Mouse (Mus musculus) layer of hippocampus, adult 11-12 months (tissue): ENCODE measurements around the gene Pf4.

ENCODE experiments used
- DNase-seq: peaks from one replicate; pipeline ENCODE4 v3.0.0; 2022; ENCODE audit warnings: low spot score

The Pf4 gene

GRCm38 (mm10) chr5:90771880-90772653, at the start of gene Pf4:
Gene Pf4, plus strand, starts transcription at chr5:90772435.
- DNase-seq, result no peak

- no peak for DNase-seq
Observed at GRCm38 (mm10) chr5:90722656-90723055, 49.6 kb upstream of the Pf4 start.

GRCm38 (mm10) chr5:90728254-90728653, 44.0 kb upstream of the Pf4 start:
- no peak for DNase-seq

- DNase-seq, result no peak
Observed at GRCm38 (mm10) chr5:90731480-90731879, 40.8 kb upstream of the Pf4 start.

GRCm38 (mm10) chr5:90742029-90742428, 30.2 kb upstream of the Pf4 start:
- peak; percentile 5 for DNase-seq

GRCm38 (mm10) chr5:90753934-90754333, 18.3 kb upstream of the Pf4 start:
- DNase-seq, result no peak

- DNase-seq, result no peak
Observed at GRCm38 (mm10) chr5:90758020-90758605, 14.1 kb upstream of the Pf4 start.

- no peak for DNase-seq
Observed at GRCm38 (mm10) chr5:90759077-90760065, 12.9 kb upstream of the Pf4 start, which contains the start of gene Cxcl5. Gene Cxcl5, plus strand, starts transcription at chr5:90759360.

GRCm38 (mm10) chr5:90760303-90760702, 11.9 kb upstream of the Pf4 start:
- DNase-seq, result no peak

- DNase-seq, result no peak
Observed at GRCm38 (mm10) chr5:90760844-90761243, 11.4 kb upstream of the Pf4 start.

- no peak for DNase-seq
Observed at GRCm38 (mm10) chr5:90761834-90762233, 10.4 kb upstream of the Pf4 start.

- no peak for DNase-seq
Observed at GRCm38 (mm10) chr5:90763912-90764665, 8.1 kb upstream of the Pf4 start.

GRCm38 (mm10) chr5:90765821-90766606, 6.2 kb upstream of the Pf4 start:
- DNase-seq, result no peak

- no peak for DNase-seq
Observed at GRCm38 (mm10) chr5:90768218-90768617, 4.0 kb upstream of the Pf4 start, which contains the start of gene Ppbp. Gene Ppbp, plus strand, starts transcription at chr5:90768518.

GRCm38 (mm10) chr5:90771369-90771768, 866 bp upstream of the Pf4 start:
- DNase-seq, result no peak

GRCm38 (mm10) chr5:90775562-90775961, 3.3 kb downstream of the Pf4 start:
- DNase-seq, result no peak

- no peak for DNase-seq
Observed at GRCm38 (mm10) chr5:90777621-90778020, 5.4 kb downstream of the Pf4 start.

GRCm38 (mm10) chr5:90778856-90779255, 6.6 kb downstream of the Pf4 start:
- no peak for DNase-seq

- no peak for DNase-seq
Observed at GRCm38 (mm10) chr5:90783697-90784096, 11.5 kb downstream of the Pf4 start.

GRCm38 (mm10) chr5:90785659-90786588, 13.7 kb downstream of the Pf4 start, which contains the start of gene Cxcl3:
Gene Cxcl3, plus strand, starts transcription at chr5:90786103.
- no peak for DNase-seq
